Mouse (Mus musculus): Measurements from ENCODE around the gene Parp12. TPM values are rescaled to one million over a fixed set of nuclear protein-coding genes. Genes with fewer than 3 reads are reported as not detected.
A peak's percentile ranks its signal among the peaks of the same experiment; 100 is the strongest.

Parp12 gene
- polyA plus RNA-seq, 1 experiment = 20.5 TPM

DNA sequence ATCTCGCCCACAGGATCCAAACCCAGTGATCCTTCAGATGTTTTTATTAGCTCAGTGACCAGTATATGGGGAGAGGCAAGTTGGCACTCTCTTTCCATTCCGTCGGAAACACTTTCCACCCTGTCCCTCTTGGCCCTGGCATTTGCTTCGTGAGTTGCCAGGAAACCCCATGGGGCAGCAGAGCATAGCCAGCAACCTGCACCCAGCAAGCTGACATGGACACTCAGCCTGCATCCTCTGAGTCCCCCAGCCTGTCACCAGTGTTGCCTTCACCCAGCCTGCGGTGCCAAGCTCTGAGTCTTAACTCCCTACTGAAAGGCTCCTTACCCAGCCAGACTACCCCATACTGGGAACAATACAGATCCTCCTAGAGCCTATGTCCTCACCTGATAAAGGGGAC lies 69.0 kb downstream of the Parp12 start:
- peaks cover 33% of the 10 kb centered on the region for H3K4me1 ChIP-seq (ENCODE audit: control insufficient read depth, insufficient read depth, low read length)
- TF ChIP-seq POLR2A (IDR thresholded peaks at IDR 0.05; ENCODE audit: borderline replicate concordance, insufficient read depth, low read length) (no peak), CTCF (IDR thresholded peaks at IDR 0.05; ENCODE audit: borderline replicate concordance, insufficient read depth, low read depth, low read length) (no peak)
- H3K27me3 ChIP-seq (ENCODE audit: control insufficient read depth, insufficient read depth, low read length) = no peaks in the 10 kb centered on the region
- 6% methylated on average over 5 of the region's 5 CpGs for WGBS
- peak; percentile 63 to 75 for DNase-seq
- no peak overlapping the region for H3K4me3 ChIP-seq (replicated peaks; ENCODE audit: insufficient read depth, low read depth, low read length)
- no peak overlapping the region for H3K27ac ChIP-seq (ENCODE audit: insufficient read depth, low read length)

DNA sequence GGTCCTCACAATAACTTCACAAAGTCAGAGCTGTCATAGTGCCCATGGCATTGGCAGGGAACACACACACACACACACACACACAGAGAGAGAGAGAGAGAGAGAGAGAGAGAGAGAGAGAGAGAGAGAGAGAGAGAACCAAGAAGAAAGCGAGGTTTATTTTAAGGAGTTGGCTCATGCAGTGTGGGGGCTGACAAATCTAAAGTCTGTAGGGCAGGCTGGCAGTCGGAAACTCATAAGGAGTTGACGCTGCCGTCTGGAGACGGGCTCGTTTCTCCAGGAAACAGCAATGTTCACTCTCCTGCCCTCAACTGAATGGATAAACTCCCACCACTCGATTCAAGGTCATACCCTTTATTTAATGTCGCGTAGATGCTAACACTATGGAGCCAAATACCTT lies 77.7 kb downstream of the Parp12 start:
- Histone ChIP-seq H3K4me1 (ENCODE audit: control insufficient read depth, insufficient read depth, low read length) (peaks cover 6% of the 10 kb centered on the region), H3K4me3 (replicated peaks; ENCODE audit: insufficient read depth, low read depth, low read length) (no peak overlapping the region), H3K27me3 (ENCODE audit: control insufficient read depth, insufficient read depth, low read length) (no peaks in the 10 kb centered on the region), H3K27ac (ENCODE audit: insufficient read depth, low read length) (no peak overlapping the region)
- 86% methylated on average over 9 of the region's 9 CpGs for WGBS
- no peak for DNase-seq
- TF ChIP-seq CTCF (IDR thresholded peaks at IDR 0.05; ENCODE audit: borderline replicate concordance, insufficient read depth, low read depth, low read length) (no peak), POLR2A (IDR thresholded peaks at IDR 0.05; ENCODE audit: borderline replicate concordance, insufficient read depth, low read length) (no peak)

Other genes with a start within 250 kb of the Parp12 start
- 1.2 TPM in 2 replicates for gene Tbxas1, start 242.9 kb downstream of the Parp12 start, polyA plus RNA-seq (2012; rRNA removed)
- 34.3 and 36.6 TPM in 2 replicates for gene Hipk2, start 242.2 kb downstream of the Parp12 start, polyA plus RNA-seq (2012; rRNA removed)
- 15.4 and 16.0 TPM in 2 replicates for gene Kdm7a, start 88.4 kb upstream of the Parp12 start, polyA plus RNA-seq (2012; rRNA removed)